Mouse (Mus musculus) megakaryocyte-erythroid progenitor cell, adult 5-6 weeks (primary cell): ENCODE data around the gene Crct1. TPM values are rescaled to one million over a fixed set of nuclear protein-coding genes. Genes with fewer than 3 reads are reported as not detected.
A peak's percentile ranks its signal among the peaks of the same experiment; 100 is the strongest.

ENCODE experiments used
- ATAC-seq: replicated peaks from 2 replicates; pipeline ENCODE4 v1.8.0; 2016; ENCODE audit warnings: mild to moderate bottlenecking, inconsistent platforms; ENCODE audit not compliant: severe bottlenecking, poor library complexity, low FRiP score, low TSS enrichment
- total RNA-seq, 2 experiments: library from RNA; stranded (forward) in 1 of 2; stranded (reverse) in 1 of 2; fragments of 200-1000, 215-1000 nt in 1 of 2; fragments of >200 nt in 1 of 2; fragmentation: Nextera tagmentation in 1 of 2; gene quantifications; 2 replicates each; pipeline ENCODE4 v1.2.3; 2014 to 2017

The Crct1 gene
- total RNA-seq (2014; fragmentation: Nextera tagmentation) (not detected in 2 replicates), total RNA-seq (2017) (not detected in 2 replicates)

GRCm38 (mm10) chr3:93015460-93016104 is at the start of gene Crct1:
Crct1 (minus strand) TSS chr3:93015687.
- no peak for ATAC-seq

GRCm38 (mm10) chr3:93052826-93053474 is 37.5 kb upstream of the Crct1 start:
- no peak for ATAC-seq

- no peak for ATAC-seq
Measured at GRCm38 (mm10) chr3:93050182-93050581, 34.7 kb upstream of the Crct1 start.

- ATAC-seq: peak; percentile 74; the same call in 1 of the 2 replicates
Measured at GRCm38 (mm10) chr3:93031450-93031849, 16.0 kb upstream of the Crct1 start.

- no peak for ATAC-seq
Measured at GRCm38 (mm10) chr3:93025486-93025885, 10.0 kb upstream of the Crct1 start.

- no peak for ATAC-seq
Measured at GRCm38 (mm10) chr3:93023411-93024184, 8.1 kb upstream of the Crct1 start.

GRCm38 (mm10) chr3:93021171-93021570 is 5.7 kb upstream of the Crct1 start:
- ATAC-seq: no peak

- no peak for ATAC-seq
Measured at GRCm38 (mm10) chr3:93018960-93019359, 3.5 kb upstream of the Crct1 start, which contains the start of gene Lce1m. Lce1m (minus strand) TSS chr3:93019060.

GRCm38 (mm10) chr3:93014871-93015270 is 616 bp downstream of the Crct1 start:
- no peak for ATAC-seq

GRCm38 (mm10) chr3:93014378-93014801 is 1.1 kb downstream of the Crct1 start:
- ATAC-seq: no peak

GRCm38 (mm10) chr3:93002843-93003242 is 12.6 kb downstream of the Crct1 start:
- ATAC-seq: no peak

GRCm38 (mm10) chr3:93000621-93001020 is 14.9 kb downstream of the Crct1 start:
- no peak for ATAC-seq

GRCm38 (mm10) chr3:92998691-92999090 is 16.8 kb downstream of the Crct1 start:
- peak; percentile 99 for ATAC-seq

GRCm38 (mm10) chr3:92991926-92992325 is 23.6 kb downstream of the Crct1 start, which contains the start of gene Lce3f:
Lce3f (plus strand) TSS chr3:92992226.
- ATAC-seq: no peak

- ATAC-seq: no peak
Measured at GRCm38 (mm10) chr3:92978484-92978883, 37.0 kb downstream of the Crct1 start.

- no peak for ATAC-seq
Measured at GRCm38 (mm10) chr3:92966761-92967160, 48.7 kb downstream of the Crct1 start, which contains the start of gene Lce3e. Lce3e (plus strand) TSS chr3:92967061.
